Mouse (Mus musculus) intestine, embryonic 15.5 days (tissue): ENCODE measurements around the gene Fam172a. TPM values are rescaled to one million over a fixed set of nuclear protein-coding genes. Genes with fewer than 3 reads are reported as not detected.

ENCODE experiments used
- ATAC-seq: fragments of 200-750 bp; cut with Nextera tagmentation; 2 replicates; pipeline ENCODE4 v1.8.0; 2017; ENCODE audit warnings: moderate TSS enrichment, moderate library complexity
- H3K27ac ChIP-seq: fragments of 300-500 bp; sonication (generic); 2 replicates; pipeline ENCODE4 v1.5.1; 2015; ENCODE audit warnings: mild to moderate bottlenecking, inconsistent platforms
- H3K27me3 ChIP-seq: fragments of 300-500 bp; sonication (generic); replicated peaks from 2 replicates; pipeline ENCODE4 v1.6.1; 2015; ENCODE audit warnings: inconsistent platforms
- H3K36me3 ChIP-seq: fragments of 300-500 bp; sonication (generic); 2 replicates; pipeline ENCODE4 v1.6.1; 2015; ENCODE audit warnings: inconsistent platforms
- H3K4me1 ChIP-seq: fragments of 300-500 bp; sonication (generic); replicated peaks from 2 replicates; pipeline ENCODE4 v1.6.1; 2015; ENCODE audit warnings: inconsistent platforms
- H3K4me2 ChIP-seq: fragments of 300-500 bp; sonication (generic); replicated peaks from 2 replicates; pipeline ENCODE4 v1.6.1; 2015; ENCODE audit warnings: mild to moderate bottlenecking, inconsistent platforms
- H3K4me3 ChIP-seq: fragments of 300-500 bp; sonication (generic); replicated peaks from 2 replicates; pipeline ENCODE4 v1.5.1; 2015; ENCODE audit warnings: inconsistent platforms
- H3K9ac ChIP-seq: fragments of 300-500 bp; sonication (generic); 2 replicates; pipeline ENCODE4 v1.6.1; 2015; ENCODE audit warnings: inconsistent platforms
- H3K9me3 ChIP-seq: fragments of 300-500 bp; sonication (generic); 2 replicates; pipeline ENCODE4 v1.6.1; 2016; ENCODE audit warnings: inconsistent platforms
- WGBS: fragments of 180-500 bp; shearing (Covaris S2); methylation state at CpG from one replicate; pipeline ENCODE4 v1.1.7; 2015; 5-methylcytosine and 5-hydroxymethylcytosine counted together
- polyA plus RNA-seq: library from polyadenylated mRNA; unstranded; fragments of >200 nt; fragmentation: Nextera tagmentation; extraction: Ambion mirVana; gene quantifications from 2 replicates; pipeline ENCODE4 v1.2.1, GENCODE M21; 2015

Gene Fam172a
- polyA plus RNA-seq, 1 experiment from 2014 or later = 30.9 TPM

- Histone ChIP-seq H3K4me3 (no peak overlapping the region), H3K4me1 (no peaks in the 10 kb centered on the region)
- 34% methylated on average over 5 of the region's 5 CpGs for WGBS
These were observed 280.4 kb downstream of the Fam172a start for GRCm38 (mm10) chr13:77982105-77982851.

DNA sequence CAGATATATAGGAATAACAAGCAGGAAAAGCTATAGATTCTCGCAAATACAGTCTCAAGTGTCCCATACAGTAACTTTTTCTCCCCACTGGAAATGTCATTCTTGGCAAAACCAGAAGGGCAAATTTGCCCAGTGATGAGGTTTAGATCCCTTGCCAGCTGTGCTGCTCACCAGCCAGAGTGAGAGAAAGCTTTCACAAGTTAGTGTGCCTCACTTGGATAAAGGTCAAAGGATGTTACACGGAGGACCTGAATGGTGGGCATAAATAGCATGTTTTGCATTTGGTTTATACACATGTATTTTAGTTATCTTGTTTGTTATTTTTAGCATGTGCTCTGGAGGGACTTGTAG lies 281.0 kb downstream of the Fam172a start:
- H3K27ac ChIP-seq = no peak overlapping the region
- no peaks in the 10 kb centered on the region for H3K27me3 ChIP-seq
- H3K4me1 ChIP-seq = no peaks in the 10 kb centered on the region
- no peaks in the 10 kb centered on the region for H3K9me3 ChIP-seq
- no peak overlapping the region for H3K9ac ChIP-seq
- H3K36me3 ChIP-seq = no peaks in the 10 kb centered on the region
- 77% methylated on average over 2 of the region's 2 CpGs for WGBS
- no peak overlapping the region for H3K4me2 ChIP-seq
- no peak overlapping the region for H3K4me3 ChIP-seq
- ATAC-seq = no peak

More at GRCm38 (mm10) chr13:77982105-77982851, 280.4 kb downstream of the Fam172a start:
- Histone ChIP-seq H3K36me3 (no peaks in the 10 kb centered on the region), H3K4me2 (no peak overlapping the region), H3K9me3 (no peaks in the 10 kb centered on the region), H3K27me3 (no peaks in the 10 kb centered on the region), H3K9ac (no peak overlapping the region), H3K27ac (no peak overlapping the region)
- no peak for ATAC-seq

GRCm38 (mm10) chr13:77991189-77991886 lies 289.5 kb downstream of the Fam172a start:
- no peak overlapping the region for H3K4me3 ChIP-seq
- H3K4me2 ChIP-seq = no peak overlapping the region
- no peaks in the 10 kb centered on the region for H3K9me3 ChIP-seq
- no peaks in the 10 kb centered on the region for H3K36me3 ChIP-seq
- no peaks in the 10 kb centered on the region for H3K4me1 ChIP-seq
- no peak overlapping the region for H3K27ac ChIP-seq
- no peak overlapping the region for H3K9ac ChIP-seq
- 74% methylated on average over 5 of the region's 5 CpGs for WGBS
- no peak for ATAC-seq
- no peaks in the 10 kb centered on the region for H3K27me3 ChIP-seq

DNA sequence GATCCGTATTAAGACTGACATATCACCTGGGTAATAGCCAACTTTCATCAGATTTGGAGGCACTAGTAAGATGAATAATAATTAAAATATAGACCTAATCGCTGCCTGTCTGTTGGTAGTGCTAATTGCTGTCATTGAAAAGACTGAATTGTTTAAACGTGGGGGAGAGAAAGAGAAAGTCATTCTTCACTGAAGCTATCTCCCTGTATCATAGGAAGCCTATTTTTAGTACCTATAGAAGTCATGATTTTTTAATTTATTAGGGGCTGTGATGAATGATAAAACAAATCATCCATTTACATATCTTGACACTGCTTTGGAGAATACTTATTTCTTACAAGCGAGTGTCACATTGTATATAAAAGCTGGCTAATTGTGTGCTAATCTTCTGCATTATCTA lies 302.8 kb downstream of the Fam172a start:
- Histone ChIP-seq H3K36me3 (no peaks in the 10 kb centered on the region), H3K27me3 (no peaks in the 10 kb centered on the region), H3K27ac (no peak overlapping the region), H3K4me2 (no peak overlapping the region), H3K4me1 (no peaks in the 10 kb centered on the region), H3K9ac (no peak overlapping the region), H3K4me3 (no peak overlapping the region), H3K9me3 (no peaks in the 10 kb centered on the region)
- WGBS = 76% methylated on average over 4 of the region's 4 CpGs
- ATAC-seq = no peak

- Histone ChIP-seq H3K9me3 (no peaks in the 10 kb centered on the region), H3K9ac (no peak overlapping the region), H3K4me1 (no peaks in the 10 kb centered on the region), H3K4me2 (no peak overlapping the region), H3K27me3 (no peaks in the 10 kb centered on the region), H3K4me3 (no peak overlapping the region), H3K27ac (no peak overlapping the region), H3K36me3 (no peaks in the 10 kb centered on the region)
- ATAC-seq = no peak
- WGBS = 56% methylated on average over 3 of the region's 3 CpGs
These were observed 303.5 kb downstream of the Fam172a start for GRCm38 (mm10) chr13:78005344-78005743.

DNA sequence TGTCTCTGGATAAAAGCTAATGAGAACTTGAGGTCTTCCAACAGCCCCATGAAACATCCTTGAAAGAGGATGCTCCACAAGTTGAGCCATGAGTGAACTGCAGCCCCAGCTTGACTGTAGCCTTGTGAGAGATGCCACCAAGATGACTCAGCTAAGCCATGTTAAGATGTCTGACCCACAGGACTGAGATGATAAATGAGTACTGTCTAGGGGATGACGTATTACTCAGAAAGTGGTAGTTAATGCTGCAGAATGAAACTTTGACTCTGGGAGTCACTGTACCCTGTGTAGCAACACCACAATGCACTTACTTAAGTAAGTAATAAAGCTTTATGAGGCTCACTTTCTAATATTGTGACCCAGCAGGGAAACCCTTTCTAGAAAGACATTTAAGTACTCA lies 308.3 kb downstream of the Fam172a start:
- H3K36me3 ChIP-seq = no peaks in the 10 kb centered on the region
- WGBS = 86% methylated on average over 1 of the region's 1 CpGs
- H3K4me3 ChIP-seq = no peak overlapping the region
- no peak overlapping the region for H3K4me2 ChIP-seq
- no peaks in the 10 kb centered on the region for H3K4me1 ChIP-seq
- no peak overlapping the region for H3K9ac ChIP-seq
- no peak for ATAC-seq
- no peaks in the 10 kb centered on the region for H3K9me3 ChIP-seq
- no peak overlapping the region for H3K27ac ChIP-seq
- no peaks in the 10 kb centered on the region for H3K27me3 ChIP-seq

- 55% methylated on average over 15 of the region's 15 CpGs for WGBS
- ATAC-seq = no peak
These were observed 323.0 kb downstream of the Fam172a start, which contains the start of gene Pou5f2 for GRCm38 (mm10) chr13:78024683-78025294. Pou5f2 (plus strand) TSS chr13:78024902.

DNA sequence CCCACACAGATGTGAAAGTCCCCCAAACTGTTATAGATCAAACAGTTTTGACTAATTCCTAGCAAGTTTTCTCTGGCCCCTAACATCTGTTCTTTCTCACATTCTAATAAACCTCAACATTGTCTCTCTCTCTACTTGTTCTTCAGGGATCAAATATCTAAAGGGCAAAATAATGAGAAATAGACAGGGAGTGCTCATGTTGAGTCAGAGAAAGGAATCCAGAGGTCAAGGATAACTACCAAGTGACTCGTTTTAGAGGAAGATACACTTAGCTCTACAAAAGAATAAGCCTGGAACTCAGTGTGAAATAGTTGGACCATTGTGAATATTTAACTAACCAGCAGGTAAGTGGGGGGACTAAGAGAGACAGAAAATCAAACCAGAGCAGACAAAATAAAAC lies 331.0 kb downstream of the Fam172a start:
- no peak for ATAC-seq
- Histone ChIP-seq H3K9me3 (no peaks in the 10 kb centered on the region), H3K4me2 (no peak overlapping the region), H3K4me1 (no peaks in the 10 kb centered on the region), H3K27ac (no peak overlapping the region), H3K27me3 (no peaks in the 10 kb centered on the region), H3K9ac (no peak overlapping the region), H3K4me3 (no peak overlapping the region), H3K36me3 (no peaks in the 10 kb centered on the region)
- WGBS = 13% methylated on average over 1 of the region's 1 CpGs

More at GRCm38 (mm10) chr13:78024683-78025294, 323.0 kb downstream of the Fam172a start, which contains the start of gene Pou5f2:
- no peaks in the 10 kb centered on the region for H3K9me3 ChIP-seq
- H3K36me3 ChIP-seq = no peaks in the 10 kb centered on the region
- H3K27me3 ChIP-seq = no peaks in the 10 kb centered on the region
- H3K4me1 ChIP-seq = no peaks in the 10 kb centered on the region
- no peak within 1 kb of the TSS for H3K4me3 ChIP-seq
- H3K4me2 ChIP-seq = no peak within 1 kb of the TSS
- no peak within 1 kb of the TSS for H3K27ac ChIP-seq
- no peak within 1 kb of the TSS for H3K9ac ChIP-seq

GRCm38 (mm10) chr13:78037203-78037602 lies 335.4 kb downstream of the Fam172a start:
- no peaks in the 10 kb centered on the region for H3K27me3 ChIP-seq
- no peak overlapping the region for H3K27ac ChIP-seq
- no peak overlapping the region for H3K9ac ChIP-seq
- H3K9me3 ChIP-seq = no peaks in the 10 kb centered on the region
- H3K4me2 ChIP-seq = no peak overlapping the region
- H3K36me3 ChIP-seq = no peaks in the 10 kb centered on the region
- ATAC-seq = no peak
- H3K4me1 ChIP-seq = no peaks in the 10 kb centered on the region
- WGBS = 74% methylated on average over 1 of the region's 1 CpGs
- no peak overlapping the region for H3K4me3 ChIP-seq

DNA sequence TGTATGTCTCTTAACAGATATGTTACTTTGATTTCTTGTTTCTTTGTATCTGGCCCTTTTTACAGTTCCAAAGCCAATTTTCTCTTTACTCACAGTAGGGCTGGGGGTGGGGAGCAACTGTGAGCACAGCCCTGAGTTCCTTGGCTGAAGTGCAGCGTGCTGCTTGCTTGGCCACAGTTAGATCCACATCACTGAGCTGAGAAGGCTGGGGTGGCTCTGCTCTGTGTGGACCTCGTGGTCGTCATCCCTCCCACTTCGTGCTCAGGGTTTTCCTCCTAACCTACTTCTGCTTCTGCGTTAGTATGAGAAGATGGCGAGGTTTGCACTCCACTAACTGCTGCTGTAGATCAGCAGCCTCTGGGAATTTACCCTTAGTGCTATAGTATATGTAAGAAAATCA lies 341.4 kb downstream of the Fam172a start:
- Histone ChIP-seq H3K4me1 (no peaks in the 10 kb centered on the region), H3K4me2 (no peak overlapping the region), H3K9me3 (no peaks in the 10 kb centered on the region), H3K27ac (no peak overlapping the region), H3K36me3 (no peaks in the 10 kb centered on the region), H3K27me3 (no peaks in the 10 kb centered on the region), H3K9ac (no peak overlapping the region), H3K4me3 (no peak overlapping the region)
- ATAC-seq = no peak
- 64% methylated on average over 6 of the region's 6 CpGs for WGBS

- Histone ChIP-seq H3K27ac (no peak overlapping the region), H3K4me3 (no peak overlapping the region), H3K4me1 (no peaks in the 10 kb centered on the region), H3K9ac (no peak overlapping the region), H3K36me3 (no peaks in the 10 kb centered on the region), H3K27me3 (no peaks in the 10 kb centered on the region), H3K9me3 (no peaks in the 10 kb centered on the region), H3K4me2 (no peak overlapping the region)
- 26% methylated on average over 5 of the region's 5 CpGs for WGBS
- no peak for ATAC-seq
These were observed 343.3 kb downstream of the Fam172a start for GRCm38 (mm10) chr13:78045116-78045515.

DNA sequence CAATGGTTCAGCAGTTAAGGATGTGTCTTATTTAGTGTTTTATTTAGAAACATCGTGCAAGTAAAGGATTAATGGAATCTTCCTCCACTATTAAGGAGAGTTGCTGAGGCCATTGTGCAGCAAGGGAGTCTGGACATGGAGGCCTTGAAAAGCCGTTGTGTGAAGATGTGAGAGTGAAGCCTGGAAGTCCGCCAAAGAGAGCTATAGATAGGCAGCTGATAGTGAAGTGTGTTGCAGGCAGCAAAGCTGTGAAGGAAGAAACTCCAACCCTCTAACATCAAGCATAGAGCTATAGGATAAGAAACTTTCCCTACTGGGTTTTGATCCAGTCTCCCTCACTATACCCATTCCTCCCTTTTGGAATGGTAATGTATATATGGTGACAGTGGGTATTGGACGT lies 385.9 kb downstream of the Fam172a start:
- 83% methylated on average over 4 of the region's 4 CpGs for WGBS
- H3K36me3 ChIP-seq = no peaks in the 10 kb centered on the region
- no peak overlapping the region for H3K27ac ChIP-seq
- H3K27me3 ChIP-seq = no peaks in the 10 kb centered on the region
- no peaks in the 10 kb centered on the region for H3K4me1 ChIP-seq
- H3K9ac ChIP-seq = no peak overlapping the region
- H3K4me2 ChIP-seq = no peak overlapping the region
- H3K4me3 ChIP-seq = no peak overlapping the region
- H3K9me3 ChIP-seq = no peaks in the 10 kb centered on the region
- ATAC-seq = no peak
